Mouse (Mus musculus) gastrocnemius, adult 8-10 months (tissue): ENCODE data around the gene Taco1. TPM values are rescaled to one million over a fixed set of nuclear protein-coding genes. Genes with fewer than 3 reads are reported as not detected.
A peak's percentile ranks its signal among the peaks of the same experiment; 100 is the strongest.
"Not testable (repeated sequence)": the region's sequence is repeated elsewhere in the genome, so short reads cannot be mapped to it uniquely, and the experiment has no call there.

ENCODE experiments used
- DNase-seq, 2 experiments: peaks; one replicate each; pipeline ENCODE4 v3.0.0; 2022; ENCODE audit warnings: low spot score in 2 of 2
- total RNA-seq, 4 experiments: library from RNA; stranded (reverse); gene quantifications; 2 replicates each; pipeline ENCODE4 v1.2.4; 2022

The Taco1 gene
- total RNA-seq, 4 experiments from 2014 or later = 35.8 to 42.1 (median 39.3) TPM

GRCm38 (mm10) chr11:106061311-106061710 lies 4.5 kb upstream of the Taco1 start:
- no peak for DNase-seq

- no peak for DNase-seq
Observed at GRCm38 (mm10) chr11:106063756-106064155, 2.1 kb upstream of the Taco1 start.

DNA sequence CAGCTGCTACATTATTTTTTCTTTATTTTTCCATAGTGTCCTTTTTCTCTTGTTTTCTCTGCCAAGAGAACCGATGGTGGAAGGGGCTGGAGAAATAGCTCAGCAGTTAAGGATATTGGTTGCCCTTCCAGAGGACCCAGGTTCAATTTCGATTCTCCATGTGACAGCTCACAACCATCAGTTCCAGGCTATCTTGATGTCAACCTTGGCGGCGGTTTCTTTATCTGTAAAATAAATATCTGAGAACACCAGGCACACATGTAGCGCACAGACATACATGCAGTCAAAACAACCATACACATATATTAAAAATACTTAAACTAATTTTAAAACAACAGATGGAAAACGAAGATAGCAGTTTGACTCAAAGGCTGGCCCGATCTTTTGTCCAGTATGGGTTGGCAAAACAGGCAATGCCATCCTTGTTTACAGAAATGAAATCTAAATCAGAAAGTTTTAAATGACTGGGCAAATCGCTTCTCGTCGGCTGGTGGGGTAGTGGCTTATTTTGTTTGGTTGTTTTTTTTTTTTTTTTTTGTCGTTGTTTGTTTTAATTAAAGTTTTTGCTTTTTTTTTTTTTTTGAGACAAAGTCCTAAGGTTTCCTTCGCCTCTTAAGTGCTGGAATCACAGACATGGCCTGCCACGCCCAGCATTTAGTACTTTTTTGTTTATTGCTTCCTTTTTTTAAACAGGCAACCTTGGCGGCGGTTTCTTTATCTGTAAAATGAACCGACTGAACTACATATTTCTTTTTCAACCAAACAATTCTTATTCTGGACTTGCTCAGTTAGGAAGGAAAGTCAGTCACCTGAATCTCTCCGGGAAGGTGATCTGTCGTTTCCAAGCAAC lies 563 bp upstream of the Taco1 start:
- DNase-seq = no peak

DNA sequence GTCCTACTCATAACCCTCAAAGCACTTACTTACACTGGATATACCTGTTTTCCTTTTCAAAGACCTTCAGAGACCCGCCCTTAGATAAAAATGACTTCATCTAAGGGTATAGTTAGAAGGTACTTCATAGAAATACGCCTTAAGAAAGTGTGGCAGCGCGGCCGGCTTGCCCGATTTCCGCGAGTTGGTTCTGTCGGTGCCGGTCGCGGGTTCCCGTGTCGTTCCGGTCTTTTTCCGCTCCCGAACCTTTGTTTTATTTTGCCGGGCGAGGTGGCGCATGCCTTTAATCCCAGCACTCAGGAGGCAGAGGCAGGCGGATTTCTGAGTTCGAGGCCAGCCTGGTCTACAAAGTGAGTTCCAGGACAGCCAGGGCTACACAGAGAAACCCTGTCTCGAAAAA lies 755 bp downstream of the Taco1 start:
- not testable (repeated sequence) for DNase-seq

DNA sequence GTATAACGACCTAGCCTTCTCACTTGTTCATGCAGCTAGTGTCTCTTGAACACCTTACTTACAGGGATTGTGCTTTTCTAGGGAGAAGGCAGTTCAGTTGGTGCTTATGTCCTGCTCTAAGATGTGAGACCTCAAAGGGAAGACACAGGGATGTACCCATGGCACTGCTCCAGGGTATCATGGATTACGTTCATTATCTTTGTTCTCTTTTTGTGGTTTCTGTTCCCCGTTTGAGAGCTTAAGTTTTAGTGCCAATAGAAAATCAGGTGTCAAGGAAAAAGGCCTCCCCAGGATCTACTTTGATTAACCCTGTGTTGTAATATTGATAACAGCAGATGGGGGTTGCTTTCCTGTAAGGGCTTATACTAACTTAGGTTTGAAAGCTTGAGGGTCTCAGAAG lies 7.9 kb downstream of the Taco1 start:
- DNase-seq = no peak

GRCm38 (mm10) chr11:106076321-106076720 lies 10.5 kb downstream of the Taco1 start:
- peak; percentile 24 to 43 for DNase-seq

DNA sequence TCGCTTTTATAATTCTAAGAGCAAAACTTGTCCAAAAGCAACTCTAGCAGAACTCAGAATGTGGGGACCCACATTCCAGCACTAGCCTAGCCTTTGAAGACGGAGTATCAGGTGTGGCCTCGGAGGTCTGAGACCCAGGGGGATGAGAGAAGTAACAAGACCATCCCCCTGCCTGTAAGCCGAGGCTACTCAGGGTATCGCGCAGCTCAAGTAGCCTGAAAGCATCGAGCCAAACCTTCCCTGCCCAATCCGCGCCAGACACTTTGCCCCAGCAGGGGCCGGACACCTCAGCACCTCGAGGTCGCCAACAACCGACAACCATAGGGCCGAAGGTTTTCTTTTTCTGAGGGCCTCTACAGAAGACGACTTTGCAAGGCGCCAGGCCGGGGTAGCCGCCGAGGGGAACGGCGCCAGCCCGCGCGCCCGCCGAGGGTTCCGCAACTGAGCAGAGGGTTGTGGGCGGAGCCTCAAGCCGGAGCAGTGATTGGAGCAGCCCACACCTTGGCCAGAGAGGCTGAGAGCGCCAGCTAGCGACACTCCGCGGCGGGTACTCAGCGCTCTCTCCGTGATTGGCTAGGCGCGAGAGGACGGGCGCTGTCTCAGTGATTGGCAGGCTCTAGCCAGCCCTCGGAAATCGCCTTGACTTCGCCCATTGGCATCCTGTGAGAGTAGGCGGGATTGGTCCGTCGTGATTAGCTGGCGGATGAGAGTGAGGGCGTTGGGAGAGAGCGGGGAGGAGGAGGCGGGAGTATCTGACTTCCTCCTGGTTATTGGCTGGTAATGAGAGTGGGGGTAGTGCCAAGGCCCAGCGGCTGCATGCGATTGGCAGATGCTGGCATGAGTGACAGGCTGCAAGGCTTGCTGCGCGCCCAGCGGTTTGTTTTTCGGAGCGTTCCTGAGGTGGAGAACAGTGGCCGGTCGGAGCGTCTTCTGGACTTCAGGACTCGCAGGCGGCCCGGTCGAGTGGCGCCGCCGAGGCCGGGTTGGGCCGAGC lies 18.1 kb downstream of the Taco1 start, which contains the start of gene Map3k3:
Gene Map3k3, plus strand, starts transcription at position 906 of the 994 bp plus-strand sequence.
- peak; percentile 99 to 100 for DNase-seq

DNA sequence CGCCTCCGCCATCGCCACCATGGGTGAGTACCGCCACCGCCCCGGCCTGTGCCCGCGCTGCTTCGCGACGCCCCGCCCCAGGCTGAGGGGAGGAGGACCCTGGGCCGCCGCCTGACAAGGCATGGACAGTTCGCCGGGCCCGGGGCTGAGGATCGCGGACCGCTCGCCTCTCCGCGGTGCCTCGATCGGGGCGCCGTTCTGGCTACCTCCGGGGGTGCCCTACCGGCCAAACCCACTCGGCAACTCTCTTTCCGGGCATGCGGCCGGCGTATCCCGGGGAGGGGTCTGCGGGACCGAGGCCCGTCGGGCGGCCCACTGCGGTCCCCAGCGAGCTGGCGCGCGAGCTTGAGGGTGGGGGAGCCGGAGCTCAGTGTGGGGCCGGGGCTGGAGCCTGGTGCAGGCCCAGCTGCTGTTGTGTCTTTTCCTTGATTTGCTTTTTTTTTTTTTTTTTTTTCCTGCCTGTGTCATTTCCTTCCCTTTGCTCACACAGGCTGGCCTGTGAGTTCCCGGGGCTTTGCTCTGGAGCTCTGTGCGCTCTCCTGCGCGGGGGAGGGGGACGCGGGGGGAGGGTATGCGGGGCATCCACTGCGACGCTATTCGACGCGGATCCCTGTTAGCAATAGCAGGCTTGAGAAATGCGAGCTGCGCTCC lies 19.2 kb downstream of the Taco1 start:
- peak; percentile 59 to 73 for DNase-seq

- no peak for DNase-seq
Observed at GRCm38 (mm10) chr11:106098223-106098622, 32.4 kb downstream of the Taco1 start.

DNA sequence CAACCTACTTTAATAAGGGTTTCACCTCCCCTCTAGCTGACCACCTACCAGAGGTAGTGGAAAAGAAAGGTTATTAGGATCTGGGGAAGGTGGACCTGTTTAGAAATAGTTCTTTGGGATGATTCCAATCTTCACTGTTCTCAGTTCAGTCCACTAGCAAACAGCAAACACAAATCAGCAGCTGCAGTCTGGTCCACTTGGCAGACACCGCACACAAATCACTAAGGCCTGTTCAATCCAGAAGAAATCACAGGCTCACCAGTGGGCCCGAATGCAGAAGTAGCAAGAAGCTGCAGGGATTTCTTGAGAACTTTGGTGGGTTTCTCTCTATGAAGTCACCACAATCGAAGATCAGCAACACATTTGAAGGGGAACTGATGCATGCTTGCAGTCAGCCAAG lies 37.0 kb downstream of the Taco1 start:
- no peak for DNase-seq

DNA sequence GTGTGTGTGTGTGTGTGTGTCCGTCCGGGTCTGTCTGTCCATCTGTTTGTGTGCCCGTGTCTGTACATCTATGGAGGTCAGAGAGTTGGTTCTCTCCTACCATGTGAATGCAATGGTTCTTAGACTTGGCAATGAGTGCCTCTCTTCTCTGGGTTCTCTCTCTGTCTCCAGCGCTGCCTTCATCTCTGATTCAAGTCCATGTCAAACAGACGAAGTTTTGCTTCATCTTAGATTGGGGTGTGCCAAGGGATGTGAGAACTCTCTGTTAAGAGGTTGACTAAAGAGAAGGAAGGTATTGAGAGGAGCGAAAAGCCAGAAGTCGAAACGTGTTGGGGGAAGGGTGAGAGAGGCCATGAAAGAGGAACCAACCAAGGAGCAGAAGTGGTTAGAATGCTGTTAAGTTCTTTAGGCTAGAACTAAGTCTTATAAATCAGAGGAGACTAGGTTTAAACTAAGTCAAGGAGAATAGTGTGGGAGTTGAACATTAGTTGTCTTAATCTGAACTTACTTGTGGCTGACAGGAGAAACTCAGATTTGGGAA lies 40.3 kb downstream of the Taco1 start:
- DNase-seq = no peak

DNA sequence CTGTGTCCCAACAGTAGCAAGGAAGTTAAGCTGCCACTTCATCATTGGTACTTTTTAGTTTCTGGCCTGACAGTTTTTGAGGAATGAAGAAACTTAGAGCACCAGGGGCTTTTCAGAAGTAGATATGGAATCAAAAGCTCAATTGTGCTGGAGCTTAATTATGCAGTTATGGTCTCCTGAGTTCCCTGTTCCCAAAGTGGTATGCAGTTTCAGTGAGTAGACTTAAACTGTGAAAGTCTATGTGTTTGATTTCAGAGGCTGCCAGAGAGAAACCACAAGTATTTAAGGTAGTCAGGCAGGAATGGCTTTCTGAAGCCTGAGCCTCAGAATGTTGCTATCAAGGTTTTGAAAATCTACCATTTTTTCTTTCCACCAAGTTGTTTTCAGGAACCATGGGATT lies 45.8 kb downstream of the Taco1 start:
- DNase-seq = no peak

GRCm38 (mm10) chr11:106122221-106122620 lies 56.4 kb downstream of the Taco1 start:
- DNase-seq = no peak

GRCm38 (mm10) chr11:106122736-106123135 lies 56.9 kb downstream of the Taco1 start:
- DNase-seq = no peak

Other genes with a start within 250 kb of the Taco1 start
- gene Cyb561, start 112.7 kb upstream of the Taco1 start, total RNA-seq = 1 to 10 TPM; 2.8 to 5.2 (median 3.8) TPM
- gene Ace, start 98.1 kb upstream of the Taco1 start, total RNA-seq = 10 to 100 TPM in 3 of 4 experiments, 1 to 10 TPM in 1; 9.4 to 21.2 (median 13.4) TPM
- not detected for gene Ace3, start 71.4 kb upstream of the Taco1 start, total RNA-seq
- not detected for gene Kcnh6, start 57.9 kb upstream of the Taco1 start, total RNA-seq
- gene Dcaf7, start 29.2 kb upstream of the Taco1 start, total RNA-seq = 10 to 100 TPM; 21.1 to 27.1 (median 25.0) TPM
- gene Map3k3, start 18.6 kb downstream of the Taco1 start, total RNA-seq = 10 to 100 TPM; 20.6 to 24.8 (median 22.5) TPM
- gene Gm10840, start 94.8 kb downstream of the Taco1 start, total RNA-seq = not detected
- 1 to 10 TPM; 2.2 to 2.8 (median 2.4) TPM for gene Limd2, start 94.8 kb downstream of the Taco1 start, total RNA-seq
- 10 to 100 TPM; 11.1 to 14.7 (median 12.6) TPM for gene Strada, start 136.1 kb downstream of the Taco1 start, total RNA-seq
- gene Ccdc47, start 150.3 kb downstream of the Taco1 start, total RNA-seq = 10 to 100 TPM; 59.2 to 76.2 (median 65.5) TPM
- 10 to 100 TPM; 22.8 to 26.9 (median 24.4) TPM for gene Ddx42, start 150.9 kb downstream of the Taco1 start, total RNA-seq
- gene Ftsj3, start 190.0 kb downstream of the Taco1 start, total RNA-seq = 10 to 100 TPM; 18.0 to 28.8 (median 21.3) TPM
- 100 to 1,000 TPM; 125 to 150 (median 137) TPM for gene Psmc5, start 190.1 kb downstream of the Taco1 start, total RNA-seq
- gene Smarcd2, start 206.9 kb downstream of the Taco1 start, total RNA-seq = 10 to 100 TPM in 2 of 4 experiments, 1 to 10 TPM in 2; 8.3 to 11.5 (median 10.0) TPM
- under 1 TPM in 3 of 4 experiments, not detected in 1; 0.07 to 0.13 (median 0.12) TPM for gene Tcam1, start 210.6 kb downstream of the Taco1 start, total RNA-seq
- gene Gh, start 235.8 kb downstream of the Taco1 start, total RNA-seq = not detected
- under 1 TPM in 3 of 4 experiments, not detected in 1; 0.24 to 0.58 (median 0.25) TPM for gene Cd79b, start 248.7 kb downstream of the Taco1 start, total RNA-seq